Mouse (Mus musculus): ENCODE measurements at regions not wholly inside any gene's neighbourhood (a gene's known extent, or its start where the extent isn't known, plus 50 kb on each side); places are given as distances from the start of the nearest gene placed in this dataset.
"Not testable (repeated sequence)": the region's sequence is repeated elsewhere in the genome, so short reads cannot be mapped to it uniquely, and the experiment has no call there.

DNA sequence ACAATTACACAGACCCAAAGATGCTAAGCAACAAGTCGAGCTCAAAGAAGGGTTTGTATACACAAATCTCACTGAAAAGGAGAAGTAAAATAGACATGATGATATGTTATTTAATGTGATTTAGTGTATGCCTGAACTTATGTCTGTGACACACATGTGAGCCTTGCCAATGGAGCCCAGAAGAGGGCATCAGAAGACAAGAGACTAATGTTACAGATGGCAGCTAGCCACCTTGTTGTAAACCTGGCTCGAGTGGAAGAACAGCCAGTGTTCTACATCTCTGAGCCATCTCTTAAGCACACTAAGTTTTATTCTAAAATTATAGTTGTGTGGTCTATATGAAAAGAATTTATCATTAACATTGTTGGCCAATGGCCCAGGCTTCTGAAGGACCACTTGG is 943.7 kb upstream of the Prmt6 start:
- H3K9ac ChIP-seq, result no peak overlapping the region
- WGBS, result 76% methylated on average over 2 of the region's 2 CpGs
- DNase-seq (ENCODE audit: low spot score), result no peak

GRCm38 (mm10) chr3:111166698-111167097 is 915.9 kb upstream of the Prmt6 start:
- WGBS, result 96% methylated on average over 3 of the region's 3 CpGs
- ATAC-seq (ENCODE audit: low FRiP score), result no peak
- no peaks in the 10 kb centered on the region for H3K36me3 ChIP-seq (replicated peaks; ENCODE audit: control insufficient read depth, insufficient read depth)
- H3K27ac ChIP-seq, result no peak overlapping the region
- no peak overlapping the region for H3K4me2 ChIP-seq (replicated peaks)
- H3K9me3 ChIP-seq (ENCODE audit: control insufficient read depth, low read length), result no peaks in the 10 kb centered on the region
- H3K4me1 ChIP-seq (replicated peaks; ENCODE audit: control insufficient read depth, insufficient read depth, low read length), result no peaks in the 10 kb centered on the region
- H3K4me3 ChIP-seq (replicated peaks; ENCODE audit: low read length), result no peak overlapping the region
- H3K27me3 ChIP-seq (ENCODE audit: control insufficient read depth, insufficient read depth, low read length), result no peaks in the 10 kb centered on the region
- H3K9ac ChIP-seq, result no peak overlapping the region
- no peak for DNase-seq (ENCODE audit: low spot score)

More for the DNA sequence above, 943.7 kb upstream of the Prmt6 start:
- Histone ChIP-seq H3K27ac (no peak overlapping the region), H3K4me2 (replicated peaks) (no peak overlapping the region), H3K9me3 (ENCODE audit: control insufficient read depth, low read length) (no peaks in the 10 kb centered on the region), H3K36me3 (replicated peaks; ENCODE audit: control insufficient read depth, insufficient read depth) (no peaks in the 10 kb centered on the region), H3K4me1 (replicated peaks; ENCODE audit: control insufficient read depth, insufficient read depth, low read length) (no peaks in the 10 kb centered on the region), H3K4me3 (replicated peaks; ENCODE audit: low read length) (no peak overlapping the region), H3K27me3 (ENCODE audit: control insufficient read depth, insufficient read depth, low read length) (no peaks in the 10 kb centered on the region)
- ATAC-seq (ENCODE audit: low FRiP score), result no peak

GRCm38 (mm10) chr3:111141196-111141595 is 890.4 kb upstream of the Prmt6 start:
- not testable (repeated sequence) for H3K4me2 ChIP-seq (replicated peaks); ATAC-seq (ENCODE audit: low FRiP score); H3K27ac ChIP-seq; H3K9ac ChIP-seq; H3K4me1 ChIP-seq (replicated peaks; ENCODE audit: control insufficient read depth, insufficient read depth, low read length); H3K9me3 ChIP-seq (ENCODE audit: control insufficient read depth, low read length); H3K27me3 ChIP-seq (ENCODE audit: control insufficient read depth, insufficient read depth, low read length); DNase-seq (ENCODE audit: low spot score); H3K4me3 ChIP-seq (replicated peaks; ENCODE audit: low read length); H3K36me3 ChIP-seq (replicated peaks; ENCODE audit: control insufficient read depth, insufficient read depth)
- WGBS, result 89% methylated on average over 1 of the region's 1 CpGs

GRCm38 (mm10) chr3:111108982-111109381 is 858.2 kb upstream of the Prmt6 start:
- H3K27ac ChIP-seq, result no peak overlapping the region
- H3K4me2 ChIP-seq (replicated peaks), result no peak overlapping the region
- H3K4me1 ChIP-seq (replicated peaks; ENCODE audit: control insufficient read depth, insufficient read depth, low read length), result no peaks in the 10 kb centered on the region
- no peak overlapping the region for H3K9ac ChIP-seq
- no peak overlapping the region for H3K4me3 ChIP-seq (replicated peaks; ENCODE audit: low read length)
- 91% methylated on average over 7 of the region's 7 CpGs for WGBS
- no peaks in the 10 kb centered on the region for H3K27me3 ChIP-seq (ENCODE audit: control insufficient read depth, insufficient read depth, low read length)
- peak; percentile 16 for DNase-seq (ENCODE audit: low spot score)
- no peak for ATAC-seq (ENCODE audit: low FRiP score)
- no peaks in the 10 kb centered on the region for H3K36me3 ChIP-seq (replicated peaks; ENCODE audit: control insufficient read depth, insufficient read depth)
- H3K9me3 ChIP-seq (ENCODE audit: control insufficient read depth, low read length), result no peaks in the 10 kb centered on the region

DNA sequence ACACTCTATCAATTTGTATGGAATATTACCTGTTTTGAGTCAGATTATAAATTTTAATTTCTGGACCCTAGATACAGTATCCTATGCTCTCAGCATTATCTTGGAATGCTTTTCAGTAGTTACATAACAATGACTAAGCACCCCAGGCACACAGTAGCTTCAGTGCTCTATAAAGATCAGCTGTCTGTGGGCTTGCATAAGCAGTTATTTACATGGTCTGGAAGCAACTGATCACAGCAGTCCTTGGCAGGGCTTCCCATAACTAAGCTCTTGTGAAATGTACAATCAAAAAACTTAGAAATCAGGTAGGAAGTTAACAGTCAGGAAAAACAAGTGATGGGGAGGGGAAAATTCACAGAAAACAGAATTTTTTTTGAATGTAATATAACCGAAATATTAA is 851.8 kb upstream of the Prmt6 start:
- DNase-seq (ENCODE audit: low spot score) (no peak), ATAC-seq (ENCODE audit: low FRiP score) (no peak)
- no peaks in the 10 kb centered on the region for H3K4me1 ChIP-seq (replicated peaks; ENCODE audit: control insufficient read depth, insufficient read depth, low read length)
- H3K9me3 ChIP-seq (ENCODE audit: control insufficient read depth, low read length), result no peaks in the 10 kb centered on the region
- no peaks in the 10 kb centered on the region for H3K27me3 ChIP-seq (ENCODE audit: control insufficient read depth, insufficient read depth, low read length)
- H3K9ac ChIP-seq, result no peak overlapping the region
- no peak overlapping the region for H3K4me3 ChIP-seq (replicated peaks; ENCODE audit: low read length)
- 77% methylated on average over 1 of the region's 1 CpGs for WGBS
- H3K27ac ChIP-seq, result no peak overlapping the region
- no peak overlapping the region for H3K4me2 ChIP-seq (replicated peaks)
- no peaks in the 10 kb centered on the region for H3K36me3 ChIP-seq (replicated peaks; ENCODE audit: control insufficient read depth, insufficient read depth)

GRCm38 (mm10) chr3:111074311-111074710 is 823.5 kb upstream of the Prmt6 start:
- no peaks in the 10 kb centered on the region for H3K27me3 ChIP-seq (ENCODE audit: control insufficient read depth, insufficient read depth, low read length)
- ATAC-seq (ENCODE audit: low FRiP score) (no peak), DNase-seq (ENCODE audit: low spot score) (no peak)
- H3K4me1 ChIP-seq (replicated peaks; ENCODE audit: control insufficient read depth, insufficient read depth, low read length), result no peaks in the 10 kb centered on the region
- H3K36me3 ChIP-seq (replicated peaks; ENCODE audit: control insufficient read depth, insufficient read depth), result no peaks in the 10 kb centered on the region
- 72% methylated on average over 1 of the region's 1 CpGs for WGBS
- H3K4me3 ChIP-seq (replicated peaks; ENCODE audit: low read length), result no peak overlapping the region
- H3K27ac ChIP-seq, result no peak overlapping the region
- H3K4me2 ChIP-seq (replicated peaks), result no peak overlapping the region
- H3K9ac ChIP-seq, result no peak overlapping the region
- no peaks in the 10 kb centered on the region for H3K9me3 ChIP-seq (ENCODE audit: control insufficient read depth, low read length)

DNA sequence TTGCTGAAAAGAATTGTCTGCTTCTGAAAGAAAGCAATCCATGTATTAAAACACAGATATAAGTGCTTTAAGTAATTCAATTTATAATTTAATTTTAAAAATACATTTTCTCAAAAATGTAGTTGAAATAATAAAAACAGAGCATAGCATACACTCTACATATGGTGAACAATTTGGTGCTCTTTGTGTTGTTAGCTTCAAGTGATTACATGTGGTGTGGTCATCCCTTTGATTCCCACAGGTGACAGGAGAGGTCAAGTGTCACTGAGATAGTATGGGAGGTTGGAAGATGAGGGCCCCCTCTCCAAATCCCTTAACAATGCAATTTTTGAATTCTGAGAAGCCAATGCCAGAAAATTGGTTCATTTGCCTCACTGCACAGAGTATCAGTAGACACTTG is 819.5 kb upstream of the Prmt6 start:
- no peak overlapping the region for H3K9ac ChIP-seq
- no peaks in the 10 kb centered on the region for H3K36me3 ChIP-seq (replicated peaks; ENCODE audit: control insufficient read depth, insufficient read depth)
- no peaks in the 10 kb centered on the region for H3K4me1 ChIP-seq (replicated peaks; ENCODE audit: control insufficient read depth, insufficient read depth, low read length)
- no peak overlapping the region for H3K4me3 ChIP-seq (replicated peaks; ENCODE audit: low read length)
- DNase-seq (ENCODE audit: low spot score), result no peak
- no peaks in the 10 kb centered on the region for H3K27me3 ChIP-seq (ENCODE audit: control insufficient read depth, insufficient read depth, low read length)
- H3K27ac ChIP-seq, result no peak overlapping the region
- H3K4me2 ChIP-seq (replicated peaks), result no peak overlapping the region
- ATAC-seq (ENCODE audit: low FRiP score), result no peak
- H3K9me3 ChIP-seq (ENCODE audit: control insufficient read depth, low read length), result no peaks in the 10 kb centered on the region

DNA sequence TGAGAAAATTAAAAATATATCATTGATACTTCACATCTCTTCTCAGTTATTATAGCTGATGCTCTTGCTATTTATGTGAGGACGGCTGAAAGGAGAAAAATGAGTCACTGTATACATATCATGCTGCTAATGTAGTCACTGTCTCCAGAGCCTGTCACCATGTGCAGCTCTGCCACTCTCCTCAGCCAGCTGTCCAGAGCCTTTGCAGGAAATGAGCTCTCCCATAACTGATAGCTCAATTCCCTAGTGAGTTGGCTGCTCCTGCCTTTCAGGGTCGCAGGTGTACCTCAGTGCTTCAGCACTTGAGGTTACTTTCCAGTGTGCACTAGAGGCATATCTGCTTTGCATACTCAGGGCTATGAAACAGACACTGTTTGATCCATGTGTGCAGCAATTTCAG is 819.0 kb upstream of the Prmt6 start:
- 43% methylated on average over 2 of the region's 2 CpGs for WGBS
- no peak overlapping the region for H3K9ac ChIP-seq
- H3K36me3 ChIP-seq (replicated peaks; ENCODE audit: control insufficient read depth, insufficient read depth), result no peaks in the 10 kb centered on the region
- H3K9me3 ChIP-seq (ENCODE audit: control insufficient read depth, low read length), result no peaks in the 10 kb centered on the region
- ATAC-seq (ENCODE audit: low FRiP score) (peak; percentile 27; the same call in 1 of the 2 replicates), DNase-seq (ENCODE audit: low spot score) (no peak)
- H3K4me2 ChIP-seq (replicated peaks), result no peak overlapping the region
- H3K27ac ChIP-seq, result 0 out of 2 replicates have a peak overlapping the region, but pooled peaks have one; percentile 46
- H3K4me3 ChIP-seq (replicated peaks; ENCODE audit: low read length), result no peak overlapping the region
- no peaks in the 10 kb centered on the region for H3K4me1 ChIP-seq (replicated peaks; ENCODE audit: control insufficient read depth, insufficient read depth, low read length)
- no peaks in the 10 kb centered on the region for H3K27me3 ChIP-seq (ENCODE audit: control insufficient read depth, insufficient read depth, low read length)

GRCm38 (mm10) chr3:111069156-111069555 is 818.4 kb upstream of the Prmt6 start:
- Histone ChIP-seq H3K9me3 (ENCODE audit: control insufficient read depth, low read length) (no peaks in the 10 kb centered on the region), H3K4me1 (replicated peaks; ENCODE audit: control insufficient read depth, insufficient read depth, low read length) (no peaks in the 10 kb centered on the region), H3K9ac (no peak overlapping the region), H3K4me3 (replicated peaks; ENCODE audit: low read length) (no peak overlapping the region), H3K36me3 (replicated peaks; ENCODE audit: control insufficient read depth, insufficient read depth) (no peaks in the 10 kb centered on the region), H3K4me2 (replicated peaks) (no peak overlapping the region), H3K27me3 (ENCODE audit: control insufficient read depth, insufficient read depth, low read length) (no peaks in the 10 kb centered on the region), H3K27ac (no peak overlapping the region)
- DNase-seq (ENCODE audit: low spot score), result peak; percentile 84
- ATAC-seq (ENCODE audit: low FRiP score), result no peak
- 23% methylated on average over 7 of the region's 7 CpGs for WGBS

- 81% methylated on average over 2 of the region's 2 CpGs for WGBS
- no peak overlapping the region for H3K4me2 ChIP-seq (replicated peaks)
- no peak for DNase-seq (ENCODE audit: low spot score)
- H3K36me3 ChIP-seq (replicated peaks; ENCODE audit: control insufficient read depth, insufficient read depth), result no peaks in the 10 kb centered on the region
- no peaks in the 10 kb centered on the region for H3K27me3 ChIP-seq (ENCODE audit: control insufficient read depth, insufficient read depth, low read length)
- H3K4me3 ChIP-seq (replicated peaks; ENCODE audit: low read length), result no peak overlapping the region
- no peak for ATAC-seq (ENCODE audit: low FRiP score)
- no peaks in the 10 kb centered on the region for H3K9me3 ChIP-seq (ENCODE audit: control insufficient read depth, low read length)
- H3K27ac ChIP-seq, result no peak overlapping the region
- H3K4me1 ChIP-seq (replicated peaks; ENCODE audit: control insufficient read depth, insufficient read depth, low read length), result no peaks in the 10 kb centered on the region
- H3K9ac ChIP-seq, result no peak overlapping the region
Observed at GRCm38 (mm10) chr3:111049638-111050037, 798.8 kb upstream of the Prmt6 start.

Measured in hindbrain, embryonic 14.5 days (tissue).